Mouse (Mus musculus): ENCODE measurements around the gene Rsu1.

DNA sequence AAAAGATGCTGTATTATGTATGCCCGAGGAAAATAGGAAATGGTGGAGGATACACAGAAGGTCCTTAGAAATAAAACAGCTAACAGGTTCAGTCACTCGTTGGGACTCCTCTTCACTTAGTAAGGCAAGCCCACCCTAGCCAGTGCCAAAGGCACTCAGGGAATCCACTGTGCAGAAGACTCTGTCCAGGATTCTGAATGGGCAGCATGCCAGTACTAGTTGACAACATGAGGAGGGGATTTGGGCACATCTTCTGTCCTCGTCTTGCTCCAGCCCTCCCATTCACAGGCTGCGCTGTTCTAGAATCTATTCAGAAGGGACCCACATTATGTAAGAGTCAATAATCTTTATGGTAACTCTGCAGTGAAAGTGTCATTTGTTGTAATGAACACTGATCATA, 181.4 kb downstream of the Rsu1 start:
- no peak for TF ChIP-seq POLR2A (IDR thresholded peaks at IDR 0.05; ENCODE audit: insufficient read depth, low read length)
- no peak for TF ChIP-seq CTCF (IDR thresholded peaks at IDR 0.05; ENCODE audit: low read depth, low read length)
- no peak for TF ChIP-seq EP300 (IDR thresholded peaks at IDR 0.05; ENCODE audit: insufficient read depth, low read depth, low read length)

Measured in ES-Bruce4 (cell line).